In the genomic region with DNA sequence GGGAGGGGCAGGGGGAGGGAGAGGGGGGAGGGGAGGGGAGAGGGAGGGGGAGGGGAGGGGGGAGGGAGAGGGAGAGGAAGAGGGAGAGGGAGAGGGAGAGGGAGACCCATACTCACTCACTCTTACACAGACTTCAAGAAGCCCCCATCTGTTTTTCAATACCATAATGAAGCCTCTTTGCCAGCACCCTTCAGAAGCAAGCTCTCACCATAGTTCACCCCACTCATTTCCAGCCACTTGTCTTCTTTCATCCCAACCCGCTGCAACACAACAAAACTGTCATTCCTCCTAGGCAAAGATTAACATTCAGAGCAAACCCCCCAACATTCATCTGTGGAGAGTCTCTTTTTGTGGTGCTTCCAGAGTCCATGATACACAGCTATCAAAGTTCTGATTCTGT, we compare ENCODE assay signal across 17 mouse cellular contexts.
DNase-seq lines count a peak whose midpoint lies in the region; ATAC-seq and TF ChIP-seq lines count a peak whose summit lies in the region.
"Had no signal": no experiment of that assay in that cellular context is flagged by ENCODE, and none has a peak within 500 bp of the region (broad histone marks: within the 10 kb centered on the region; RNA-seq: fewer than 3 reads in every experiment).

No protein-coding gene starts in this region.

- peaks cover 15% of the 10 kb centered on the region for H3K27me3 ChIP-seq in heart, embryonic 12.5 days (replicated peaks)
- no peaks in the 10 kb centered on the region for H3K27me3 ChIP-seq in hindbrain, embryonic 15.5 days
- H3K27me3 ChIP-seq in hindbrain, embryonic 11.5 days (ENCODE audit: control insufficient read depth, insufficient read depth, low read length) = no peaks in the 10 kb centered on the region
- no peaks in the 10 kb centered on the region for H3K27me3 ChIP-seq in testis, adult 2 months (ENCODE audit: control insufficient read depth, insufficient read depth, low read length)
- no peaks in the 10 kb centered on the region for H3K27me3 ChIP-seq in thymus, adult 2 months (ENCODE audit: control insufficient read depth, insufficient read depth, low read length)
- H3K27me3 ChIP-seq: CH12.LX; embryonic facial prominence, embryonic 15.5 days; kidney, embryonic 15.5 days had no signal

- H3K4me1 ChIP-seq in heart, embryonic 12.5 days (replicated peaks) = peaks cover 25% of the 10 kb centered on the region
- H3K4me1 ChIP-seq in hindbrain, embryonic 15.5 days (replicated peaks) = peaks cover 30% of the 10 kb centered on the region
- peaks cover 4% of the 10 kb centered on the region; the same call in 1 of the 2 replicates for H3K4me1 ChIP-seq in hindbrain, embryonic 11.5 days (replicated peaks; ENCODE audit: control insufficient read depth, insufficient read depth, low read length)
- no peaks in the 10 kb centered on the region; the same call in 1 of the 2 replicates for H3K4me1 ChIP-seq in testis, adult 2 months (ENCODE audit: control insufficient read depth, insufficient read depth, low read length)
- no peaks in the 10 kb centered on the region for H3K4me1 ChIP-seq in thymus, adult 2 months (replicated peaks; ENCODE audit: control insufficient read depth, insufficient read depth, low read length)

- no peak for TF ChIP-seq POLR2A in testis, adult 2 months (IDR thresholded peaks at IDR 0.05; ENCODE audit: control insufficient read depth, low read depth, low read length)
- TF ChIP-seq POLR2A in thymus, adult 2 months (IDR thresholded peaks at IDR 0.05; ENCODE audit: control insufficient read depth, extremely low read depth, insufficient read depth, low read length, poor library complexity) = no peak

- DNase-seq in heart, adult 18-20 months = no peak
- no peak for DNase-seq in hindbrain, embryonic 11.5 days (ENCODE audit: low spot score)
- DNase-seq in testis, postnatal 14 days (ENCODE audit: low spot score) = no peak
- no peak for DNase-seq in right cerebral cortex, adult 18-20 months
- DNase-seq in thymus, adult 2 months = no peak
- DNase-seq: spleen, adult 18-20 months had no signal

- peak overlapping the region; percentile 40; the same call in 1 of the 2 replicates for H3K4me2 ChIP-seq in heart, embryonic 12.5 days
- 0 out of 2 replicates have a peak overlapping the region, but pooled peaks have one; percentile 18 for H3K4me2 ChIP-seq in hindbrain, embryonic 15.5 days
- no peak overlapping the region for H3K4me2 ChIP-seq in hindbrain, embryonic 11.5 days (replicated peaks; ENCODE audit: low read depth, low read length)
- H3K4me2 ChIP-seq: embryonic facial prominence, embryonic 15.5 days; kidney, embryonic 15.5 days had no signal

- H3K9me3 ChIP-seq in heart, embryonic 12.5 days (replicated peaks) = no peaks in the 10 kb centered on the region; the same call in 1 of the 2 replicates
- H3K9me3 ChIP-seq in hindbrain, embryonic 15.5 days = no peaks in the 10 kb centered on the region
- H3K9me3 ChIP-seq in hindbrain, embryonic 11.5 days (ENCODE audit: control insufficient read depth, low read length) = no peaks in the 10 kb centered on the region
- H3K9me3 ChIP-seq: embryonic facial prominence, embryonic 15.5 days; kidney, embryonic 15.5 days; midbrain, embryonic 10.5 days had no signal

- TF ChIP-seq CTCF in testis, adult 2 months (IDR thresholded peaks at IDR 0.05; ENCODE audit: control insufficient read depth, insufficient read depth, insufficient replicate concordance, low read depth, low read length) = no peak
- no peak for TF ChIP-seq CTCF in thymus, adult 2 months (IDR thresholded peaks at IDR 0.05; ENCODE audit: borderline replicate concordance, control insufficient read depth, extremely low read depth, insufficient read depth, low read length, poor library complexity)

- no peak overlapping the region for H3K9ac ChIP-seq in heart, embryonic 12.5 days
- H3K9ac ChIP-seq in hindbrain, embryonic 15.5 days = no peak overlapping the region
- no peak overlapping the region for H3K9ac ChIP-seq in hindbrain, embryonic 11.5 days (ENCODE audit: low read depth, low read length)
- H3K9ac ChIP-seq: embryonic facial prominence, embryonic 15.5 days; kidney, embryonic 15.5 days; liver, embryonic 14.5 days had no signal

- H3K27ac ChIP-seq in heart, embryonic 12.5 days (ENCODE audit: poor library complexity, severe bottlenecking) = peak overlapping the region; percentile 42
- no peak overlapping the region for H3K27ac ChIP-seq in hindbrain, embryonic 15.5 days (replicated peaks)
- H3K27ac ChIP-seq in hindbrain, embryonic 11.5 days (ENCODE audit: low read depth, low read length) = no peak overlapping the region
- H3K27ac ChIP-seq in testis, adult 2 months (ENCODE audit: control insufficient read depth, insufficient read depth, low read depth, low read length) = peak overlapping the region; percentile 69
- H3K27ac ChIP-seq in thymus, adult 2 months (ENCODE audit: control insufficient read depth, insufficient read depth, low read length) = no peak overlapping the region
- H3K27ac ChIP-seq: embryonic facial prominence, embryonic 15.5 days; kidney, embryonic 15.5 days; left cerebral cortex, adult 2 months; liver, embryonic 14.5 days; macrophage; midbrain, embryonic 10.5 days had no signal

- no peak overlapping the region for H3K4me3 ChIP-seq in heart, embryonic 12.5 days
- H3K4me3 ChIP-seq in hindbrain, embryonic 15.5 days = no peak overlapping the region
- no peak overlapping the region for H3K4me3 ChIP-seq in hindbrain, embryonic 11.5 days (ENCODE audit: low read depth, low read length)
- no peak overlapping the region for H3K4me3 ChIP-seq in testis, adult 2 months (ENCODE audit: control insufficient read depth, low read depth, low read length)
- no peak overlapping the region for H3K4me3 ChIP-seq in thymus, adult 2 months (ENCODE audit: control insufficient read depth, insufficient read depth, low read length)
- H3K4me3 ChIP-seq: embryonic facial prominence, embryonic 15.5 days; kidney, embryonic 15.5 days; left cerebral cortex, adult 2 months; midbrain, embryonic 10.5 days; myocyte had no signal

- 0 out of 2 replicates have a peak, but pooled peaks cover 3% of the 10 kb centered on the region for H3K36me3 ChIP-seq in heart, embryonic 12.5 days
- no peaks in the 10 kb centered on the region for H3K36me3 ChIP-seq in hindbrain, embryonic 15.5 days
- H3K36me3 ChIP-seq in hindbrain, embryonic 11.5 days (ENCODE audit: control insufficient read depth, insufficient read depth, low read length) = no peaks in the 10 kb centered on the region
- H3K36me3 ChIP-seq in testis, adult 2 months (ENCODE audit: control insufficient read depth, insufficient read depth, low read length) = no peaks in the 10 kb centered on the region
- H3K36me3 ChIP-seq in thymus, adult 2 months (ENCODE audit: control insufficient read depth, insufficient read depth, low read length) = no peaks in the 10 kb centered on the region
- H3K36me3 ChIP-seq: embryonic facial prominence, embryonic 15.5 days had no signal

- ATAC-seq in heart, embryonic 12.5 days (ENCODE audit: insufficient number of reproducible peaks, low FRiP score) = no peak
- peak; percentile 15; the same call in 1 of the 2 replicates for ATAC-seq in hindbrain, embryonic 15.5 days (ENCODE audit: low FRiP score, low read depth)
- no peak for ATAC-seq in hindbrain, embryonic 11.5 days (ENCODE audit: low FRiP score)

- 50% methylated on average over 1 of the region's 1 CpGs for WGBS in heart, embryonic 12.5 days
- 63% methylated on average over 1 of the region's 1 CpGs for WGBS in hindbrain, embryonic 15.5 days
- WGBS in hindbrain, embryonic 11.5 days = 62% methylated on average over 1 of the region's 1 CpGs
- WGBS in thymus, adult 2 months = 93% methylated on average over 1 of the region's 1 CpGs

Comparison
In these comparisons a context has a peak if more than half of its experiments do, and no peak if none do; other contexts are left out.
1. H3K27ac ChIP-seq: peak in heart, embryonic 12.5 days (single experiment) and testis, adult 2 months (single experiment); none in hindbrain, embryonic 15.5 days (single experiment), hindbrain, embryonic 11.5 days (single experiment) and thymus, adult 2 months (single experiment).